Mouse (Mus musculus): Measurements from ENCODE around the gene Ace2.

Ace2 gene

DNA sequence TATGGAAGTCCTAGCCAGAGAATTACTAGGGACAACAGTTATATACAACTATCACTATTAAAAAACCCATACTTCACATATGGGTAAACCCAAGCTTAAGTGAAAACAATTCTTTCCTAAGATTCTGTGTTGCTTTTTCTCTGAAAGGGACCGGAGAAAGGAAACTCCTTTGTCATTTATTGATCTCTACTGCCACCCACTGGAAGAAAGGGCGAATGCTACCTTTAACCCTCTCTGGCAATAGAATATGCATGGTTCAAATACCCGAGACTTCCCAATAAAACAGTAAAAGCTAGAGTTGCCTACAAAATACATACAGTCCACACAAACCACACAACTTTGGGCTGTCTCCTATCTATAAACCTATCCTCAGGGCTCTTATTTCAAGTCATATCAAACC, 40.6 kb downstream of the Ace2 start:
- DNase-seq (ENCODE audit: low spot score): peak; percentile 20

DNA sequence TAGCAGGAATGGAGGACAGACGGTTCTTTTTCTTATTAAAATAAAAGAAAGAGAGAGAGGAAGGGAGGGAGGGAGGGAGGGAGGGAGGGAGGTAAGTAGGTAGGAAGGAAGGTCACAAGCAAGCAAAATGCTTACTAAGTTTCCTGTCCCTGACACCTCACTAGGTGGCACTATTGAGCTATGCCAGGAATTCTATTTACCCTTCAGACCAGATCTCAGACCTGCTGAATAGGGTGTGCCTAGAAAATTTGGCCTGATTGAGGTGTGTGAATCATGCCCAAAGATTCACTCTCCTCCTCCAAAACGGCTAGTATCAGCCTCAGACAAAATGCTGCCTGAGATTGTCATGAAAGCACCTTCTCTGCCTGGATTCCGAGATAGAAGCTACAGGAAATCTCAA, 44.7 kb downstream of the Ace2 start:
- DNase-seq (ENCODE audit: low spot score): no peak

DNA sequence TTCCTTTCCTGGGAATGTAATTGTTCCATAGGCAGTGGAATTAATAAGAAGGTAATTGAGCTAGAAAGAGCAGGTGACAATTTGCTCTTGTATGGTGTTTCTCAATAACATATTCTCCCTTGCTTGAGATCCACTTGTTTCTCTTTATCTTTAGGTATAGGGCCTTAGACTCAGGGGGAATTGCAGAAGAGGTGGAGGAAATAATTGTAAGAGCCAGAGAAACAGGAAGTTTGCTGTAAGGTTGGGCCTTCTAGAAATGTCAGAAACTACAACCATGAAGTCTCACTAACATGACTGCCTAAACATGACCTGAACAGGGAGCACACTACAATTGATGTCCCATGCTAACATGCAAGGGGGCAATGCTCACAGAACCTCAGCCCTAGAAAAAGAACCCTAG, 50.7 kb downstream of the Ace2 start:
- no peak for DNase-seq (ENCODE audit: low spot score)

DNA sequence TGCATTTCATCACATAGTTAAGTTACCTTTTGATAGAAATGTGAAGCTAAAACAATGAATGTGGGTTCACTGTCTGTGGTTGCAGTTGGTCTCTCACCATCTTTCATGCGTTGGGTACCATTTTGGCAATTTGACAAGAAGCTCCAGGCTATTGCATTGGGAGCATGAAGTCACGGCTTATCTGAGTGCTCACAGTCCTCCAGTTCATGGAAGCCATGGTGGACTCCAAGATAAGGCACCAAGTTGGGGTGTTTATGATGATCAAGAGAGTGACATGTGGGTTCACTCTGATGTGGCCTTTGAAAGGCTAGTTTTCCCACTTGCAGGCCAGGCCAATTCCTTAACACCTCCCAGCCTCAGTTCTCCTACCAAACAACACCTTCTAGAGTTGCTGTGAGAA, 58.5 kb downstream of the Ace2 start:
- DNase-seq (ENCODE audit: low spot score): peak; percentile 12

DNA sequence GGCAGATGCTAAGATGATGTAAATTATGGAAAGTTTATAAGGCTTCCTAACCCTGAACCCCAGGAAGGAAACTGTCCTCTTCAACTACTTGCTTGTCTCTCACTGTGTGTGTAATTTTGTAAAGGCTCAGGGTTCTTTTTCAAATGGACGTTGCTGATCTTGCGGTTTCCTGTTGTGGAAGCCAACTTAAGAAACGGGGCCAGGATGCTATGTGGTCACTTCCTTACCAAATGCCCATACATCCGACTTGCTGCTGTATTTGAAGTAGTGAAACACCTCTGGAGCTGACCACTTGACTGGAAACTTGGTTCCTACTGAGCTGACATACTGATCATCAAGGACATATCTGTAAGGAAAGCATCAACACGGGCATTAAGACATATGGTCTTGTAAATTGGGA, 61.4 kb downstream of the Ace2 start:
- DNase-seq (ENCODE audit: low spot score): no peak

DNA sequence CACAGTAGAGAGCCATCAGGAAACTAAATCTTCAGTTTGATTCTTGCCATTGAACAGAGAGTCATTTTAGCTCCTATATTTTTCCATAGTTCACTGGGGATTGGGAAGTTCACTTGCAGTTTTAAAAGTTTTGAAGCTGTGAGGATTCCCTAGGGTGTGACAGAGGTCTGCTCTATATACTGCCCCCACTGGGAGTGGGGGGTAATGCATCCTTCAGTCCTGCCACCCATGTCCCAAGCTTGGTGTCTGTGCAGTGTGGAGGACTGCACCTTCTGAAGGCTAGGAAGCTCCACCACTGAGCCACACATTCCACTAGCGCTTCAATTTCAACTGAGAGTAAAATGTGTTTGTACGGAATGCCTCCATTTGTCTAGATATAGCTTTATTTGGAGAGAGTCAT, 82.9 kb downstream of the Ace2 start:
- DNase-seq (ENCODE audit: low spot score): no peak

DNA sequence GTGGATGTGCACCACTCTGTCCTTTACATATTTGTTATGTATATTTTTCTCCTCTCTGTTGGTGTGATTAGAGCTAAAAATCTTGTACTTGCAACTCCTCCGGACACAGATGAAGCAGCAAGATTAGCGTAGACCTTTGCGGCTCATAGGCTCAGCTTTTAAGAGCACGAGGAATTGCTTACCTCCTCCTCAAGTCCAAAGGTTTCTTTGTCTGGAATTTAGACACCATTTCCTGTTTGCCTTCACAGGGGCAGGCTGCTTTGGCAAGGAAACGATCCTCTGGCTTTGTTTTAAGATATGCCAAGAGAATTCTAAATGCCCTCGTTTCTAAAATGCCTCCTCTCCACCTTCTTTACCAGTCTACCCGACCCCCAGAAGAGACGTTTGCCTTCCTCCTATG, 94.2 kb downstream of the Ace2 start:
- DNase-seq (ENCODE audit: low spot score): no peak
